ENCODE assay signal across 8 mouse cellular contexts in the genomic region with DNA sequence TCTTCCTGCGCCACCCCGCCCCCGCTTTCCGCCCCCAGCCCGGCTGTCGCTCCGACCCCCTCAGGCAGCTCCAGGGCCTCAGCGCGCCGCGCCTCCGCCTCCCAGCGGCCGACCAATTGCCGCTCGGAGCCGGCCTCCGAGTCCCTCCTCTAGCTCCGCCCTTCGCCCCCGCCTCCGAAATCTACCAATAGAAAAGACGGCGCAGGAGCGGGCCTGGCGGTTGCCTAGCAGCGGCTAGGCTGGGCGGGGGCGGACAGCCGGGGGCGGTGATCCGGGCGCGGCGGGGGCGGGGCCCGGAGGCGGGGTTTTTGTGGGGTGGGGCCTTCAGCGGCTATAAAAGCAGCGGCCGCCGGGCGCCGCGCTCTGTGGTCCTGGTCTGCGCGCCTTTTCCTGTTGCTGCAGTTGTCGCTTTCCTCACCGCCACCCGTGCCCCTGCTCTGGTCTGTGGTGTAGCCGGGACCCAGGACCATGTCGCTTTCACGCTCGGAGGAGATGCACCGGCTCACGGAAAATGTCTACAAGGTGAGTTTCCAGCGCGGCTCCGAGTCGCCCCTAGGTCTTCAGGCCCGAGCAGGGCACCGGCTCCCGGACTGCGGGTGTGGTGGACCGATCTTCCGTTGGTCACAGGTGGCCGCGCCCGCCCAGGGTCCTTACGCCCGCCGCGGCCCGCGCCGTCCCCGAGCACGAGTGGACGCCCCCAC. TPM values are rescaled to one million over a fixed set of nuclear protein-coding genes. Genes with fewer than 3 reads are reported as not detected.
DNase-seq lines count a peak whose midpoint lies in the region; ATAC-seq and TF ChIP-seq lines count a peak whose summit lies in the region.

A gene (plus strand): TSS at position 37 of the 701 bp plus-strand sequence.

- H3K4me1 ChIP-seq in E14TG2a.4 (replicated peaks; ENCODE audit: low read depth, low read length): peaks cover 80% of the 10 kb centered on the region
- H3K4me1 ChIP-seq in forebrain, embryonic 13.5 days: peaks cover 67% of the 10 kb centered on the region
- H3K4me1 ChIP-seq in liver, postnatal 0 days (ENCODE audit: insufficient read depth): peaks cover 49% of the 10 kb centered on the region
- peaks cover 19% of the 10 kb centered on the region for H3K4me1 ChIP-seq in neural tube, embryonic 14.5 days (ENCODE audit: control insufficient read depth, insufficient read depth, low read length)

- H3K36me3 ChIP-seq in E14TG2a.4 (ENCODE audit: insufficient read depth, low read length): peaks cover 6% of the 10 kb centered on the region; the same call in 1 of the 2 replicates
- H3K36me3 ChIP-seq in forebrain, embryonic 13.5 days (ENCODE audit: poor library complexity, severe bottlenecking): no peaks in the 10 kb centered on the region
- no peaks in the 10 kb centered on the region for H3K36me3 ChIP-seq in liver, postnatal 0 days (replicated peaks; ENCODE audit: insufficient read depth, low read length)
- H3K36me3 ChIP-seq in neural tube, embryonic 14.5 days (ENCODE audit: control insufficient read depth, insufficient read depth, low read length): no peaks in the 10 kb centered on the region

- H3K9me3 ChIP-seq in E14TG2a.4 (ENCODE audit: low read length): no peaks in the 10 kb centered on the region
- H3K9me3 ChIP-seq in forebrain, embryonic 13.5 days (replicated peaks): no peaks in the 10 kb centered on the region
- H3K9me3 ChIP-seq in liver, postnatal 0 days (ENCODE audit: low read length): no peaks in the 10 kb centered on the region
- H3K9me3 ChIP-seq in neural tube, embryonic 14.5 days (ENCODE audit: control insufficient read depth, low read length): no peaks in the 10 kb centered on the region

- intact Hi-C loops in heart, postnatal 10 days (cut with DNase I): no loop called here

- H3K27ac ChIP-seq in forebrain, embryonic 13.5 days: peak within 1 kb of the TSS; percentile 83
- H3K27ac ChIP-seq in liver, postnatal 0 days (ENCODE audit: low read depth): peak within 1 kb of the TSS; percentile 86
- H3K27ac ChIP-seq in neural tube, embryonic 14.5 days (ENCODE audit: low read depth, low read length): peak within 1 kb of the TSS; percentile 69

- peaks cover 39% of the 10 kb centered on the region for H3K27me3 ChIP-seq in E14TG2a.4 (ENCODE audit: insufficient read depth, low read length)
- H3K27me3 ChIP-seq in forebrain, embryonic 13.5 days: peaks cover 9% of the 10 kb centered on the region; the same call in 1 of the 2 replicates
- peaks cover 9% of the 10 kb centered on the region for H3K27me3 ChIP-seq in liver, postnatal 0 days (ENCODE audit: insufficient read depth, low read length)
- no peaks in the 10 kb centered on the region for H3K27me3 ChIP-seq in neural tube, embryonic 14.5 days (ENCODE audit: control insufficient read depth, insufficient read depth, low read length)

- peak within 1 kb of the TSS; percentile 88 for H3K4me3 ChIP-seq in E14TG2a.4 (replicated peaks; ENCODE audit: low read length)
- H3K4me3 ChIP-seq in forebrain, embryonic 13.5 days: peak within 1 kb of the TSS; percentile 64
- peak within 1 kb of the TSS; percentile 73 for H3K4me3 ChIP-seq in liver, postnatal 0 days (ENCODE audit: low read depth, low read length)
- peak within 1 kb of the TSS; percentile 69 for H3K4me3 ChIP-seq in neural tube, embryonic 14.5 days (ENCODE audit: low read depth, low read length)

- TF ChIP-seq CTCF in E14TG2a.4 (conservative IDR thresholded peaks at IDR 0.05; ENCODE audit: low read length): no peak
- no peak; the same call in 1 of the 2 replicates for TF ChIP-seq CTCF in liver, postnatal 0 days (IDR thresholded peaks at IDR 0.05; ENCODE audit: low read depth)

- ATAC-seq in forebrain, embryonic 13.5 days: peak; percentile 97
- peak; percentile 86 for ATAC-seq in liver, postnatal 0 days
- peak; percentile 96 for ATAC-seq in neural tube, embryonic 14.5 days (ENCODE audit: low read depth)

- peak; percentile 96 for DNase-seq in c-Kit-positive CD71-positive TER-119-positive erythroid progenitor cells, embryonic 14.5 days (ENCODE audit: low spot score)
- peak; percentile 98 for DNase-seq in heart, postnatal 10 days
- DNase-seq in large intestine, adult 2 months (ENCODE audit: low read depth, low spot score): peak; percentile 85
- DNase-seq in liver, postnatal 0 days: peak; percentile 98
- peak; percentile 100 for DNase-seq in testis, postnatal 10 days (ENCODE audit: low spot score)

- peak within 1 kb of the TSS; percentile 86 for H3K9ac ChIP-seq in forebrain, embryonic 13.5 days
- H3K9ac ChIP-seq in liver, postnatal 0 days (replicated peaks): peak within 1 kb of the TSS; percentile 81
- H3K9ac ChIP-seq in neural tube, embryonic 14.5 days (replicated peaks; ENCODE audit: low read depth, low read length): peak within 1 kb of the TSS; percentile 62

- H3K4me2 ChIP-seq in forebrain, embryonic 13.5 days: peak within 1 kb of the TSS; percentile 99
- peak within 1 kb of the TSS; percentile 84 for H3K4me2 ChIP-seq in liver, postnatal 0 days (ENCODE audit: low read depth, low read length)
- peak within 1 kb of the TSS; percentile 98 for H3K4me2 ChIP-seq in neural tube, embryonic 14.5 days (ENCODE audit: low read depth, low read length)

- WGBS in forebrain, embryonic 13.5 days: under 1% methylated on average over 69 of the region's 79 CpGs
- 1% methylated on average over 76 of the region's 79 CpGs for WGBS in large intestine, adult 2 months
- under 1% methylated on average over 51 of the region's 79 CpGs for WGBS in liver, postnatal 0 days (ENCODE audit: insufficient replicate concordance)
- WGBS in neural tube, embryonic 14.5 days: under 1% methylated on average over 66 of the region's 79 CpGs

- no peak for TF ChIP-seq EP300 in liver, postnatal 0 days (IDR thresholded peaks at IDR 0.05; ENCODE audit: low read depth)

RNA-seq across cellular contexts. Expression of the gene that starts here (rescaled TPM):
- polyA plus RNA-seq in forebrain, embryonic 13.5 days (2015; fragmentation: Nextera tagmentation; extraction: Ambion mirVana): 14.2 and 15.0 TPM in 2 replicates
- 10 to 100 TPM in 1 of 2 experiments, 1 to 10 TPM in 1; 6.9 to 12.7 TPM for total RNA-seq in heart, postnatal 10 days (2021)
- 8.8 and 10.9 TPM in 2 replicates for polyA plus RNA-seq in large intestine, adult 2 months (2012; rRNA removed)
- polyA plus RNA-seq in liver, postnatal 0 days (2015; fragmentation: Nextera tagmentation; extraction: Ambion mirVana): 20.8 and 21.3 TPM in 2 replicates
- polyA plus RNA-seq in neural tube, embryonic 14.5 days (2014; fragmentation: Nextera tagmentation; extraction: Ambion mirVana): 12.6 and 13.7 TPM in 2 replicates

Comparison
In these comparisons a context has a peak if more than half of its experiments do, and no peak if none do; other contexts are left out.
1. Peak in every context shown above with its lines: DNase-seq, ATAC-seq, H3K4me3 ChIP-seq and H3K27ac ChIP-seq.